Mouse (Mus musculus) megakaryocyte, embryonic 14.5 days (primary cell): ENCODE measurements at regions not wholly inside any gene's neighbourhood (a gene's known extent, or its start where the extent isn't known, plus 50 kb on each side); places are given as distances from the start of the nearest gene placed in this dataset.

Experiments
- FLI1 ChIP-seq: IDR thresholded peaks from 2 replicates; pipeline ENCODE4 v1.6.1; 2012; ENCODE audit warnings: low read length, inconsistent platforms, mixed read lengths
- GATA1 ChIP-seq: IDR thresholded peaks from 3 replicates; pipeline ENCODE4 v1.6.1; 2012; ENCODE audit warnings: mixed read lengths, low read length, inconsistent platforms, borderline replicate concordance

- no peak for TF ChIP-seq GATA1
- no peak for TF ChIP-seq FLI1
Observed at GRCm38 (mm10) chr9:112715197-112715762, 479.5 kb upstream of the Arpp21 start.
